Mouse (Mus musculus) myocyte (in vitro differentiated cells): Measurements from ENCODE around the gene Clec4e.
"Not testable (repeated sequence)": the region's sequence is repeated elsewhere in the genome, so short reads cannot be mapped to it uniquely, and the experiment has no call there.

Experiments
- CEBPB ChIP-seq: IDR thresholded peaks from 2 replicates; pipeline ENCODE4 v1.6.1; 2011; ENCODE audit warnings: mild to moderate bottlenecking, moderate library complexity; ENCODE audit not compliant: poor library complexity, insufficient read depth, severe bottlenecking
- E2F4 ChIP-seq: IDR thresholded peaks from one replicate; pipeline ENCODE4 v1.6.1; 2011; ENCODE audit warnings: mild to moderate bottlenecking, control low read depth, moderate library complexity; ENCODE audit not compliant: insufficient read depth
- MAX ChIP-seq: IDR thresholded peaks from one replicate; pipeline ENCODE4 v1.6.1; 2011; ENCODE audit warnings: low read depth, mild to moderate bottlenecking, control low read depth
- MYOD1 ChIP-seq, 3 experiments: IDR thresholded peaks; one replicate each; pipeline ENCODE4 v1.6.1; 2011; ENCODE audit warnings: control low read depth in 2 of 3, low read depth in 2 of 3, mild to moderate bottlenecking in 2 of 3, moderate library complexity in 1 of 3; ENCODE audit not compliant: insufficient read length in 2 of 3, control insufficient read depth in 1 of 3
- POLR2A ChIP-seq: IDR thresholded peaks from one replicate; pipeline ENCODE4 v1.6.1; 2011; ENCODE audit warnings: low read depth, mild to moderate bottlenecking, control low read depth, moderate library complexity; ENCODE audit not compliant: insufficient read length
- POLR2AphosphoS2 ChIP-seq: IDR thresholded peaks from one replicate; pipeline ENCODE4 v1.6.1; 2011; ENCODE audit warnings: low read depth, control low read depth; ENCODE audit not compliant: insufficient read length
- REST ChIP-seq: IDR thresholded peaks from one replicate; pipeline ENCODE4 v1.6.1; 2011; ENCODE audit warnings: mild to moderate bottlenecking, control low read depth, moderate library complexity; ENCODE audit not compliant: insufficient read depth, insufficient read length
- SRF ChIP-seq: IDR thresholded peaks from one replicate; pipeline ENCODE4 v1.6.1; 2011; ENCODE audit warnings: low read depth; ENCODE audit not compliant: control insufficient read depth, insufficient read length
- TCF12 ChIP-seq: IDR thresholded peaks from one replicate; pipeline ENCODE4 v1.6.1; 2011; ENCODE audit warnings: mild to moderate bottlenecking, control low read depth; ENCODE audit not compliant: poor library complexity, insufficient read depth, severe bottlenecking
- USF1 ChIP-seq: IDR thresholded peaks from one replicate; pipeline ENCODE4 v1.6.1; 2011; ENCODE audit warnings: low read depth, mild to moderate bottlenecking, control low read depth, moderate library complexity

GRCm38 (mm10) chr6:123293509-123293908, 3.8 kb upstream of the Clec4e start:
- not testable (repeated sequence) for TF ChIP-seq POLR2AphosphoS2; MAX; POLR2A; MYOD1 (IDR thresholded peaks at IDR 0.05; ENCODE audit: control insufficient read depth in 1 of 3, insufficient read length in 2 of 3, low read depth in 2 of 3); E2F4; TCF12; CEBPB; SRF; USF1; REST
